Mouse (Mus musculus) CH12.LX (cell line): ENCODE data around the gene Fos.

Source experiments
- CTCF ChIP-seq, 2 experiments: IDR thresholded peaks in 1 of 2; conservative IDR thresholded peaks in 1 of 2; 2 replicates each; pipeline ENCODE4 v1.5.1; 2011 to 2012; ENCODE audit warnings: low read depth in 2 of 2, low read length in 2 of 2, improper control_type of control experiment in 1 of 2, inconsistent platforms in 1 of 2, mild to moderate bottlenecking in 1 of 2, moderate library complexity in 1 of 2
- E2F4 ChIP-seq: IDR thresholded peaks from 2 replicates; pipeline ENCODE4 v1.6.1; 2011; ENCODE audit warnings: low read depth, low read length, improper control_type of control experiment; ENCODE audit not compliant: insufficient replicate concordance
- ELF1 ChIP-seq: IDR thresholded peaks from 2 replicates; pipeline ENCODE4 v1.6.1; 2014; ENCODE audit warnings: low read depth, mild to moderate bottlenecking, inconsistent platforms, low read length, improper control_type of control experiment
- GABPA ChIP-seq: IDR thresholded peaks from 2 replicates; pipeline ENCODE4 v1.6.1; 2012; ENCODE audit warnings: low read depth, low read length, improper control_type of control experiment, inconsistent platforms; ENCODE audit not compliant: insufficient replicate concordance
- MAZ ChIP-seq: IDR thresholded peaks from 2 replicates; pipeline ENCODE4 v1.6.1; 2012; ENCODE audit warnings: low read depth, mild to moderate bottlenecking, inconsistent platforms, low read length, improper control_type of control experiment, moderate library complexity
- POLR2A ChIP-seq: IDR thresholded peaks from 2 replicates; pipeline ENCODE4 v1.6.1; 2011; ENCODE audit warnings: low read depth, mild to moderate bottlenecking, improper control_type of control experiment, low read length
- POLR2AphosphoS2 ChIP-seq: IDR thresholded peaks from 2 replicates; pipeline ENCODE4 v1.6.1; 2011; ENCODE audit warnings: low read depth, low read length, improper control_type of control experiment
- UBTF ChIP-seq: IDR thresholded peaks from 2 replicates; pipeline ENCODE4 v1.6.1; 2012; ENCODE audit warnings: low read depth, mild to moderate bottlenecking, inconsistent platforms, low read length, improper control_type of control experiment, moderate library complexity
- ZKSCAN1 ChIP-seq: IDR thresholded peaks from 2 replicates; pipeline ENCODE4 v1.6.1; 2012; ENCODE audit warnings: low read depth, inconsistent platforms, low read length, improper control_type of control experiment, borderline replicate concordance

GRCm38 (mm10) chr12:85490991-85491390 lies 17.3 kb downstream of the Fos start:
- TF ChIP-seq MAZ (no peak), ZKSCAN1 (no peak), UBTF (no peak), ELF1 (no peak), CTCF (conservative IDR thresholded peaks at IDR 0.05 in 1 of 2, IDR thresholded peaks at IDR 0.05 in 1 of 2; ENCODE audit: low read depth in 2 of 2, low read length in 2 of 2) (no peak), E2F4 (no peak), POLR2A (no peak), POLR2AphosphoS2 (no peak), GABPA (no peak)
